Mouse (Mus musculus): ENCODE data around the gene Exosc5. TPM values are rescaled to one million over a fixed set of nuclear protein-coding genes. Genes with fewer than 3 reads are reported as not detected.

Gene Exosc5
- 0.89 TPM for polyA plus RNA-seq (2014; fragmentation: Illumina TruSeq; extraction: RNeasy Lipid Tissue Mini Kit (QIAGEN cat#74804); ENCODE audit: low replicate concordance)

GRCm38 (mm10) chr7:25658657-25659472, at the start of gene Exosc5, which contains the start of gene Bckdha:
TSS of gene Exosc5 (plus strand) at chr7:25659164.
TSS of gene Bckdha (minus strand) at chr7:25658981.

GRCm38 (mm10) chr7:25615706-25616011, 43.3 kb upstream of the Exosc5 start, which contains the start of gene Erich4:
TSS of gene Erich4 (minus strand) at chr7:25615892.

GRCm38 (mm10) chr7:25618865-25619721, 39.9 kb upstream of the Exosc5 start, which contains the start of gene Dmac2:
TSS of gene Dmac2 (plus strand) at chr7:25619414.

GRCm38 (mm10) chr7:25626509-25627430, 32.2 kb upstream of the Exosc5 start, which contains the start of gene B3gnt8:
TSS of gene B3gnt8 (plus strand) at chr7:25626654.

GRCm38 (mm10) chr7:25674719-25675300, 15.8 kb downstream of the Exosc5 start, which contains the start of gene Tmem91:
TSS of gene Tmem91 (minus strand) at chr7:25675166.

GRCm38 (mm10) chr7:25680514-25681258, 21.7 kb downstream of the Exosc5 start, which contains the start of gene B9d2:
TSS of gene B9d2 (plus strand) at chr7:25680780.

GRCm38 (mm10) chr7:25686680-25687531, 27.9 kb downstream of the Exosc5 start, which contains the start of gene Tgfb1:
TSS of gene Tgfb1 (plus strand) at chr7:25687002.

GRCm38 (mm10) chr7:25718788-25719417, 59.9 kb downstream of the Exosc5 start, which contains the start of gene Ccdc97:
TSS of gene Ccdc97 (minus strand) at chr7:25719088.

Other genes starting within 250 kb of the Exosc5 start
- not detected for gene Cxcl17, start 246.3 kb upstream of the Exosc5 start, polyA plus RNA-seq (2014; fragmentation: Illumina TruSeq; extraction: RNeasy Lipid Tissue Mini Kit (QIAGEN cat#74804); ENCODE audit: low replicate concordance)
- gene Ceacam1, start 181.6 kb upstream of the Exosc5 start, polyA plus RNA-seq (2014; fragmentation: Illumina TruSeq; extraction: RNeasy Lipid Tissue Mini Kit (QIAGEN cat#74804); ENCODE audit: low replicate concordance): 423 TPM
- 0.71 TPM for gene Ceacam2, start 119.3 kb upstream of the Exosc5 start, polyA plus RNA-seq (2014; fragmentation: Illumina TruSeq; extraction: RNeasy Lipid Tissue Mini Kit (QIAGEN cat#74804); ENCODE audit: low replicate concordance)
- gene Erich4, start 43.3 kb upstream of the Exosc5 start, polyA plus RNA-seq (2014; fragmentation: Illumina TruSeq; extraction: RNeasy Lipid Tissue Mini Kit (QIAGEN cat#74804); ENCODE audit: low replicate concordance): 3.4 TPM
- 32.4 TPM for gene Dmac2, start 39.8 kb upstream of the Exosc5 start, polyA plus RNA-seq (2014; fragmentation: Illumina TruSeq; extraction: RNeasy Lipid Tissue Mini Kit (QIAGEN cat#74804); ENCODE audit: low replicate concordance)
- gene B3gnt8, start 32.5 kb upstream of the Exosc5 start, polyA plus RNA-seq (2014; fragmentation: Illumina TruSeq; extraction: RNeasy Lipid Tissue Mini Kit (QIAGEN cat#74804); ENCODE audit: low replicate concordance): not detected
- not detected for gene Bckdha, start 183 bp upstream of the Exosc5 start, polyA plus RNA-seq (2014; fragmentation: Illumina TruSeq; extraction: RNeasy Lipid Tissue Mini Kit (QIAGEN cat#74804); ENCODE audit: low replicate concordance)
- gene Tmem91, start 16.0 kb downstream of the Exosc5 start, polyA plus RNA-seq (2014; fragmentation: Illumina TruSeq; extraction: RNeasy Lipid Tissue Mini Kit (QIAGEN cat#74804); ENCODE audit: low replicate concordance): not detected
- gene B9d2, start 21.6 kb downstream of the Exosc5 start, polyA plus RNA-seq (2014; fragmentation: Illumina TruSeq; extraction: RNeasy Lipid Tissue Mini Kit (QIAGEN cat#74804); ENCODE audit: low replicate concordance): not detected
- 0.52 TPM for gene Tgfb1, start 27.8 kb downstream of the Exosc5 start, polyA plus RNA-seq (2014; fragmentation: Illumina TruSeq; extraction: RNeasy Lipid Tissue Mini Kit (QIAGEN cat#74804); ENCODE audit: low replicate concordance)
- 0.56 TPM for gene Ccdc97, start 59.9 kb downstream of the Exosc5 start, polyA plus RNA-seq (2014; fragmentation: Illumina TruSeq; extraction: RNeasy Lipid Tissue Mini Kit (QIAGEN cat#74804); ENCODE audit: low replicate concordance)
- gene Hnrnpul1, start 95.6 kb downstream of the Exosc5 start, polyA plus RNA-seq (2014; fragmentation: Illumina TruSeq; extraction: RNeasy Lipid Tissue Mini Kit (QIAGEN cat#74804); ENCODE audit: low replicate concordance): 29.2 TPM
- 12.1 TPM for gene Axl, start 129.5 kb downstream of the Exosc5 start, polyA plus RNA-seq (2014; fragmentation: Illumina TruSeq; extraction: RNeasy Lipid Tissue Mini Kit (QIAGEN cat#74804); ENCODE audit: low replicate concordance)
- gene Cyp2s1, start 157.7 kb downstream of the Exosc5 start, polyA plus RNA-seq (2014; fragmentation: Illumina TruSeq; extraction: RNeasy Lipid Tissue Mini Kit (QIAGEN cat#74804); ENCODE audit: low replicate concordance): 7.0 TPM
- gene Cyp2b10, start 238.5 kb downstream of the Exosc5 start, polyA plus RNA-seq (2014; fragmentation: Illumina TruSeq; extraction: RNeasy Lipid Tissue Mini Kit (QIAGEN cat#74804); ENCODE audit: low replicate concordance): 600 TPM